11 mouse cellular contexts compared by ENCODE assay signal in genomic region chr16:92421147-92421934, GRCm38 (mm10). TPM values are rescaled to one million over a fixed set of nuclear protein-coding genes. Genes with fewer than 3 reads are reported as not detected.
A peak's percentile ranks its signal among the peaks of the same experiment; 100 is the strongest.
DNase-seq lines count a peak whose midpoint lies in the region; ATAC-seq and TF ChIP-seq lines count a peak whose summit lies in the region.
"Had no signal": no experiment of that assay in that cellular context is flagged by ENCODE, and none has a peak within 500 bp of the region (broad histone marks: within the 10 kb centered on the region; RNA-seq: fewer than 3 reads in every experiment).

No protein-coding gene starts in this region.

- peak overlapping the region; percentile 52 for H3K27ac ChIP-seq in heart, embryonic 12.5 days (ENCODE audit: poor library complexity, severe bottlenecking)
- no peak overlapping the region for H3K27ac ChIP-seq in liver, embryonic 14.5 days
- H3K27ac ChIP-seq: liver, embryonic 13.5 days had no signal

- WGBS in heart, embryonic 12.5 days = 63% methylated on average over 13 of the region's 13 CpGs
- 58% methylated on average over 13 of the region's 13 CpGs for WGBS in liver, embryonic 14.5 days (ENCODE audit: insufficient replicate concordance)

- no peak overlapping the region for H3K4me2 ChIP-seq in heart, embryonic 12.5 days
- no peak overlapping the region for H3K4me2 ChIP-seq in liver, embryonic 14.5 days (ENCODE audit: low read depth)
- H3K4me2 ChIP-seq: liver, embryonic 13.5 days had no signal

- TF ChIP-seq CTCF in liver, embryonic 14.5 days (IDR thresholded peaks at IDR 0.05; ENCODE audit: low read depth) = peak; percentile 62

- no peak overlapping the region for H3K4me3 ChIP-seq in heart, embryonic 12.5 days
- no peak overlapping the region for H3K4me3 ChIP-seq in liver, embryonic 14.5 days (ENCODE audit: insufficient read depth in 1 of 2, low read depth in 2 of 2, low read length in 2 of 2)
- H3K4me3 ChIP-seq: liver, embryonic 13.5 days had no signal

- DNase-seq in heart, postnatal 4 days = no peak
- no peak for DNase-seq in liver, embryonic 14.5 days (ENCODE audit: low read depth in 3 of 3, low spot score in 3 of 3)
- no peak for DNase-seq in liver
- peak; percentile 66 for DNase-seq in ZHBTc4 (ENCODE audit: low read depth, low spot score)
- DNase-seq in lung, postnatal 4 days = peak; percentile 35 to 38
- DNase-seq in right cerebral cortex, adult 18-20 months = no peak
- no peak for DNase-seq in right cerebral cortex, postnatal 25 days
- DNase-seq: heart, postnatal 36 days; liver, embryonic 13.5 days; thymus, postnatal 36 days had no signal

- no peak overlapping the region for H3K9ac ChIP-seq in heart, embryonic 12.5 days
- H3K9ac ChIP-seq in liver, embryonic 14.5 days (replicated peaks) = no peak overlapping the region
- H3K9ac ChIP-seq: liver, embryonic 13.5 days had no signal

- no peaks in the 10 kb centered on the region for H3K27me3 ChIP-seq in heart, embryonic 12.5 days (replicated peaks)
- no peaks in the 10 kb centered on the region for H3K27me3 ChIP-seq in liver, embryonic 14.5 days (ENCODE audit: control insufficient read depth, insufficient read depth, low read length)
- H3K27me3 ChIP-seq: liver, embryonic 13.5 days had no signal

- H3K4me1 ChIP-seq in heart, embryonic 12.5 days (replicated peaks) = peaks cover 66% of the 10 kb centered on the region
- H3K4me1 ChIP-seq in liver, embryonic 14.5 days (replicated peaks; ENCODE audit: control insufficient read depth in 2 of 2, insufficient read depth in 2 of 2, low read length in 1 of 2) = peaks cover 0 to 6% of the 10 kb centered on the region in 2 experiments; a peak in 1 of 4 replicates

- H3K9me3 ChIP-seq in heart, embryonic 12.5 days (replicated peaks) = no peaks in the 10 kb centered on the region
- H3K9me3 ChIP-seq in liver, embryonic 14.5 days (ENCODE audit: control insufficient read depth, low read length) = no peaks in the 10 kb centered on the region
- H3K9me3 ChIP-seq: liver, embryonic 13.5 days had no signal

- H3K36me3 ChIP-seq in heart, embryonic 12.5 days = peaks cover 5% of the 10 kb centered on the region; the same call in 1 of the 2 replicates
- no peaks in the 10 kb centered on the region for H3K36me3 ChIP-seq in liver, embryonic 14.5 days (replicated peaks; ENCODE audit: control insufficient read depth, insufficient read depth, low read depth)
- H3K36me3 ChIP-seq: liver, embryonic 13.5 days had no signal

- no peak for ATAC-seq in heart, embryonic 12.5 days (ENCODE audit: insufficient number of reproducible peaks, low FRiP score)
- no peak for ATAC-seq in liver, embryonic 14.5 days (ENCODE audit: insufficient read depth)

- no peak for TF ChIP-seq EP300 in liver, embryonic 14.5 days (IDR thresholded peaks at IDR 0.05; ENCODE audit: low read depth)

RNA-seq across cellular contexts. Expression of gene Rcan1, which starts 49.3 kb away (rescaled TPM):
- 148 and 153 TPM in 2 replicates for polyA plus RNA-seq in heart, embryonic 12.5 days (2016; fragmentation: Nextera tagmentation; extraction: Ambion mirVana)
- 100 to 1,000 TPM; 117 to 127 TPM for total RNA-seq in heart, postnatal 4 days (2021)
- polyA plus RNA-seq in liver, embryonic 14.5 days (2012; rRNA removed) = 4.5 and 6.2 TPM in 2 replicates
- polyA plus RNA-seq in liver, embryonic 14.5 days (2014; fragmentation: Nextera tagmentation; extraction: Ambion mirVana) = 8.7 and 9.8 TPM in 2 replicates

Comparison
In these comparisons a context has a peak if more than half of its experiments do, and no peak if none do; other contexts are left out.
1. DNase-seq: peak in ZHBTc4 (single experiment) and lung, postnatal 4 days (2 of 2); none in heart, postnatal 4 days (single experiment), liver, embryonic 14.5 days (0 of 3), liver (single experiment), right cerebral cortex, adult 18-20 months (single experiment) and right cerebral cortex, postnatal 25 days (single experiment).
2. RNA of gene Rcan1, which starts 49.3 kb away (polyA plus RNA-seq): 148 to 153 TPM in heart, embryonic 12.5 days; 4.5 to 9.8 TPM in liver, embryonic 14.5 days; every median in the first group is over 10 times any median in the second.